Mouse (Mus musculus): Measurements from ENCODE around the gene Luzp1. TPM values are rescaled to one million over a fixed set of nuclear protein-coding genes. Genes with fewer than 3 reads are reported as not detected.

The Luzp1 gene
- polyA plus RNA-seq (2012; ENCODE audit: low replicate concordance): 1.3 and 1.6 TPM in 2 replicates

DNA sequence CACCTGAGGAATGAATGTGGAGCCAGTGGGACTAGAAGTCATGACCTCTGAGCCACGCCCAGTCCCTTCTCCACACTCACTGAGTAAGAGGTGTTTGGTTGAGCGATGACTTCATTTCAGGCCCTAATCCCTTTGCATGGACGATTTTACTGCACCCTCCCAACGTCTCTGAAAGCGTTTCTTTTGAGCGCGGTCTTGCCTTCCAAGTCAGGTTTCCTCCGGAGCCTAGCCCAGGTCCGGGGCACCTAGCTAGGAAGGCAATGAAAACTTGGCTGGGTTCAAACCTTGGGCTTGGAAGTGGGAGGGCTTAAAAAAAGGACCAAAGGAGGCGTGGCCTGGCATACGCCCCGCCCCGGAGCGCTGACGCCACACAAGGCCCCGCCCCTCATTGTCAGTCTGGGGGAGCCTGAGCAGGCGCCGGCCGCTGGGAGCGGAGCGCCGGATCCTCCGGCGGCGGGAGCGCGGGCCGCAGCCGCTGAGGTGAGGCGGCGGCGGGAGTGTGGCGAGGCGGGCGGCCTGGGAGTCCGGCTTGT lies at the start of gene Luzp1:
TSS of gene Luzp1 (plus strand) at position 391 of the 533 bp plus-strand sequence.

GRCm38 (mm10) chr4:136423224-136423623 lies 46.3 kb upstream of the Luzp1 start, which contains the start of gene Htr1d:
Gene Htr1d, plus strand, starts transcription at chr4:136423524.

GRCm38 (mm10) chr4:136462086-136462838 lies 7.3 kb upstream of the Luzp1 start, which contains the start of gene 6030445D17Rik:
Gene 6030445D17Rik, plus strand, starts transcription at chr4:136462250.

GRCm38 (mm10) chr4:136602568-136602967 lies 133.0 kb downstream of the Luzp1 start, which contains the start of gene Kdm1a:
Gene Kdm1a, minus strand, starts transcription at chr4:136602723.

Other genes with a start within 250 kb of the Luzp1 start
- 0.55 TPM in 1 of 2 replicates, not detected in the other for gene Tcea3, start 222.0 kb upstream of the Luzp1 start, polyA plus RNA-seq (2012; ENCODE audit: low replicate concordance)
- gene Zfp46, start 185.1 kb upstream of the Luzp1 start, polyA plus RNA-seq (2012; ENCODE audit: low replicate concordance): 8.7 and 10.5 TPM in 2 replicates
- 37.5 and 54.9 TPM in 2 replicates for gene Hnrnpr, start 158.8 kb upstream of the Luzp1 start, polyA plus RNA-seq (2012; ENCODE audit: low replicate concordance)
- gene Htr1d, start 46.2 kb upstream of the Luzp1 start, polyA plus RNA-seq (2012; ENCODE audit: low replicate concordance): not detected in 2 replicates
- gene 6030445D17Rik, start 7.5 kb upstream of the Luzp1 start, polyA plus RNA-seq (2012; ENCODE audit: low replicate concordance): 0.13 TPM in 1 of 2 replicates, not detected in the other
- 10.2 and 21.7 TPM in 2 replicates for gene Kdm1a, start 133.0 kb downstream of the Luzp1 start, polyA plus RNA-seq (2012; ENCODE audit: low replicate concordance)
- not detected in 2 replicates for gene Tex46, start 140.7 kb downstream of the Luzp1 start, polyA plus RNA-seq (2012; ENCODE audit: low replicate concordance)
- not detected in 2 replicates for gene Lactbl1, start 152.9 kb downstream of the Luzp1 start, polyA plus RNA-seq (2012; ENCODE audit: low replicate concordance)

All from hematopoietic multipotent progenitor cell, adult 10-12 weeks (in vitro differentiated cells).